Mouse (Mus musculus) midbrain, embryonic 11.5 days (tissue): Measurements from ENCODE around the gene Higd2a. TPM values are rescaled to one million over a fixed set of nuclear protein-coding genes. Genes with fewer than 3 reads are reported as not detected.

Experiments used
- ATAC-seq: fragments of 200-750 bp; cut with Nextera tagmentation; 2 replicates; pipeline ENCODE4 v1.8.0; 2017; ENCODE audit warnings: moderate TSS enrichment, moderate library complexity; ENCODE audit not compliant: low FRiP score
- DNase-seq: peaks from one replicate; pipeline ENCODE4 v3.0.0; 2015; ENCODE audit warnings: low spot score; ENCODE audit errors: missing footprints
- H3K27ac ChIP-seq: fragments of 300-500 bp; sonication (generic); 2 replicates; pipeline ENCODE4 v1.5.1; 2014; ENCODE audit warnings: low read depth, low read length
- H3K27me3 ChIP-seq: fragments of 300-500 bp; sonication (generic); 2 replicates; pipeline ENCODE4 v1.6.1; 2014; ENCODE audit warnings: mild to moderate bottlenecking, low read length, moderate library complexity, mixed read lengths; ENCODE audit not compliant: control insufficient read depth, insufficient read depth
- H3K36me3 ChIP-seq: fragments of 300-500 bp; sonication (generic); 2 replicates; pipeline ENCODE4 v1.6.1; 2014; ENCODE audit warnings: mild to moderate bottlenecking, low read length, moderate library complexity, mixed read lengths; ENCODE audit not compliant: control insufficient read depth, insufficient read depth
- H3K4me1 ChIP-seq: fragments of 300-500 bp; sonication (generic); 2 replicates; pipeline ENCODE4 v1.6.1; 2014; ENCODE audit warnings: low read length; ENCODE audit not compliant: control insufficient read depth, insufficient read depth
- H3K4me2 ChIP-seq: fragments of 300-500 bp; sonication (generic); 2 replicates; pipeline ENCODE4 v1.6.1; 2014; ENCODE audit warnings: mild to moderate bottlenecking, moderate library complexity
- H3K4me3 ChIP-seq: fragments of 300-500 bp; sonication (generic); 2 replicates; pipeline ENCODE4 v1.5.1; 2014; ENCODE audit warnings: low read depth, low read length
- H3K9ac ChIP-seq: fragments of 300-500 bp; sonication (generic); 2 replicates; pipeline ENCODE4 v1.6.1; 2014; ENCODE audit warnings: low read length
- H3K9me3 ChIP-seq: fragments of 300-500 bp; sonication (generic); 2 replicates; pipeline ENCODE4 v1.6.1; 2016; ENCODE audit warnings: low read length; ENCODE audit not compliant: control insufficient read depth
- WGBS: fragments of 180-500 bp; shearing (Covaris S2); extraction: QIAGEN DNeasy Blood & Tissue Kit; methylation state at CpG from one replicate; pipeline ENCODE4 v1.1.7; 2014; 5-methylcytosine and 5-hydroxymethylcytosine counted together
- polyA plus RNA-seq: library from polyadenylated mRNA; unstranded; fragments of >200 nt; fragmentation: Nextera tagmentation; extraction: Ambion mirVana; gene quantifications from 2 replicates; pipeline ENCODE4 v1.2.1, GENCODE M21; 2014

The Higd2a gene
- polyA plus RNA-seq, 1 experiment from 2014 or later, result 164 TPM

DNA sequence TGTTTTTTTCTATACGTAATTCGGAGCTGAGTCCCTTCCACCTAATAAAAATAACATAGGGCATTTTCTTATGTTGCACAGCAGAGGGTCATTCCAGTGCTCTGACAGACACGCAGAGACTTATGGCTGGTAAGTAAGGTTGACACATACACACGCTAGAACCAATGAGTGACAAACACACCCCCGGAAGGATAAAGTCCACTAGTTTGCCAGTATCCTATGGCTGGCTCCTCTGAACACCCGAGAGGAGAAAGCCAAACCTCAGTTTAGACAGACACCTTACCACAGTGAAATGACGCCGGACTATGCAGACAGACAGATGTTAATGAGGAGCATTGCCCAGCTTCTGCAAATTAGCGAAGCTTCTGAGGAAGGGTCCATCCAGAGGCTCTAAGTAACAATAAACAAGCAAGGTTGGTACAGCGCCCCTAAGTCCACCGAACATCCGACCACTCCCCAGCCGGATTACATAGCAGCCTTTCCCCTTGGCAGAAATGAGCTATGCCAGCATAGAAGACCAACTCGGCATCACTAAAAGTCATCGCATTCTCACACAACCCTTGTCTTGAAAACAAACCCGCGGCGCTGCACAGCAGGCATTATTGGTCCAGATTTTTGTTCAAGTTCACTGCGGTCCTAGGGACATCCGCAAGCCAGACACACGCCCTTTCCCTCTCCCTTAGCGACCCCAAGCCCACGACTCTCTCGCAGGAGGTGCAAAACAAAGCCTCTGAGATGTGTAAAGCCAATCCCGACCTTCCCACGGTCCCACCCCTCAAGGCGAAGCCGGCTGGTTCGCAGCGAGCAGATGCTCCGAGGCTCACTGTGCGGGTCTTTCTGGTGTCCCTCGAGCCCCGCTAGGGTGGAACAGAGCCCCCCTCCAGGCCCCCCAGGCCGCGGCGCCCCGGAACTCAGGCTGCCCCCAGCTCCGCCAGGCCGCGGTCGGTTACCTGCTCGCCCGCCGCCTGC, 25.5 kb upstream of the Higd2a start:
- H3K4me1 ChIP-seq, result peaks cover 10% of the 10 kb centered on the region
- H3K9me3 ChIP-seq, result no peaks in the 10 kb centered on the region
- peaks cover 10% of the 10 kb centered on the region for H3K36me3 ChIP-seq
- ATAC-seq, result peak; percentile 80; the same call in 1 of the 2 replicates
- no peaks in the 10 kb centered on the region for H3K27me3 ChIP-seq
- peak overlapping the region; percentile 92 for H3K4me3 ChIP-seq
- WGBS, result 14% methylated on average over 42 of the region's 45 CpGs
- peak overlapping the region; percentile 53 for H3K27ac ChIP-seq
- H3K4me2 ChIP-seq, result peak overlapping the region; percentile 81
- peak; percentile 93 for DNase-seq
- H3K9ac ChIP-seq, result peak overlapping the region; percentile 98

DNA sequence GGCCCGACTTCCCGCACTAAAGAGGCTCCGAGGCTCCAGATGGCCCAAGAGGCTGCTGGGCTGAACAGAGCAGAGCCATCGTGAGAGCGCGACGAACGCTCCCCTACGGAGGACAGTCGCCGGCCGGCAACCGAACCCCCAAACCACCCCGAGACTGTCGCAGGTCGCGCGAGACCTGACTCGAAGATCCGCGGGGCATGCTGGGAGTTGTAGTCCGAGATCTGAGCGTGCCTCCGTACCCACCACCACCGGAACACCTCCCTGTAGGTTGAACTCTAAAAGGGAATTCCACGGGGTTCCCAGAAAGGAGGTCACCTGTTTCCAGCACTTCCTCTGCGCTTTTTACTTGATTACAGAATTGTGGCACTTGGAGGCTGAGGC, 24.8 kb upstream of the Higd2a start, which contains the start of gene 4833439L19Rik:
Gene 4833439L19Rik (minus strand): TSS at position 235 of the 381 bp plus-strand sequence.
- peaks cover 10% of the 10 kb centered on the region for H3K4me1 ChIP-seq
- peak within 1 kb of the TSS; percentile 53 for H3K27ac ChIP-seq
- peak within 1 kb of the TSS; percentile 81 for H3K4me2 ChIP-seq
- under 1% methylated on average over 24 of the region's 27 CpGs for WGBS
- ATAC-seq (peak; percentile 95), DNase-seq (peak; percentile 99)
- peaks cover 3% of the 10 kb centered on the region for H3K36me3 ChIP-seq
- peak within 1 kb of the TSS; percentile 92 for H3K4me3 ChIP-seq
- H3K9me3 ChIP-seq, result no peaks in the 10 kb centered on the region
- no peaks in the 10 kb centered on the region for H3K27me3 ChIP-seq
- H3K9ac ChIP-seq, result peak within 1 kb of the TSS; percentile 98

DNA sequence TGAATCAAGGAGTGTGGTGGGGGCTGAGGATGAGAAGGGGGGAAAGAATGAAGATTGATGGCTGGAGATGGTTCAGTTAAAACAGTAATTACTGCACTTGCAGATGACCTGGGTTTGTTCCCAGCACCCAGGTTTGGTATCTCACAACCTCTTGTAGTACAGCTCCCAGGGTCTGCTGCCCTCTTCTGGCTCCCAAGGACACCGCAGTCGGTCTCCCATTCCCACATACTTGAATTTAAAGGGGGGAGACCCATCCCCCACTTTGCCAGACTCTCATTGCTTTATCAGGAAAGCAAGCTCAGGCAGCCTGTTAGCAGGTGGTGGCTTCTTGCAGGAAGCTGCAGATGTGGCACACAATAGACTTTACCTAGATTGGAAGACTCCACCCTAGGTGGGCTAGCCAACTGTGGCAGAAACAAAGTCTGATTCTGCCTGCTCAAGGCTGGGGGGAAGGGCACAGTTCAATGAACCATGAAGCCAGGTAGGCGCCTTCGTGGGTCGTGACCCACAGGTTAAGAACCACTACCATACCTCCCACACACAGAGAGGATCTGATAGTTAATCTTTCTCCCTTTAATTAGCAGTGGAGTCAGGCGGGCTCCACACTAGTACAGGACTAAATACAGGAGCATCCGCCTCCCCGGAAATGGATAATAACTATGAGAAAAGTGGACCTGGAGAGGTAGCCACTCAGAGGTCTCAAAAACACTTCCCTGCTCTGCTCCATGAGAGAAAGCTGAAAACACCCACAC, 24.2 kb upstream of the Higd2a start:
- Histone ChIP-seq H3K4me3 (peak overlapping the region; percentile 92), H3K4me2 (peak overlapping the region; percentile 52), H3K36me3 (peaks cover 3% of the 10 kb centered on the region), H3K27me3 (no peaks in the 10 kb centered on the region), H3K9me3 (no peaks in the 10 kb centered on the region), H3K9ac (peak overlapping the region; percentile 98; the same call in 1 of the 2 replicates), H3K27ac (no peak overlapping the region), H3K4me1 (peaks cover 10% of the 10 kb centered on the region)
- 38% methylated on average over 8 of the region's 8 CpGs for WGBS
- ATAC-seq (peak; percentile 70; the same call in 1 of the 2 replicates), DNase-seq (peak; percentile 78)

DNA sequence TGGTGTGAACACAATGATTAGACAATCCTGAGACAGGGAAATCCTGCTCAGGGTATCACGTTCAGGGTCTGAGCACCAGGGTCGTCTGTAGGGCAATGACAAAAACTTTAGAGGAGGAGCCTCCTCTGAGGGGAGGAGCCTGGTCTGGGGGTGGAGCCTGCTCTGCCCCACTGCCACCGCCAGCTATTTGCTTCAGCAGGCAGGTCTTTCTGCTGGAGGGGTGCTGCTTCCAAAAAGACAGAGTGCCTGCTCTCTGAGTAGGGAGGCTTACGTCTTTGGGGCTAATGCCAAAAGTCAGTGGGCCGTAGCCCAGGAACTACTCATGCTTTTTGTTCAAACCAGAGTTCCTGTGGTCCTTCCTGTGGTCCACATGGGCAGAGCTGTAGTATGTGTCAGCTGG, 21.6 kb upstream of the Higd2a start:
- Histone ChIP-seq H3K36me3 (no peaks in the 10 kb centered on the region), H3K9ac (no peak overlapping the region), H3K27ac (no peak overlapping the region), H3K9me3 (no peaks in the 10 kb centered on the region), H3K4me2 (no peak overlapping the region), H3K27me3 (no peaks in the 10 kb centered on the region), H3K4me3 (no peak overlapping the region), H3K4me1 (peaks cover 10% of the 10 kb centered on the region)
- 48% methylated on average over 5 of the region's 5 CpGs for WGBS
- no peak for ATAC-seq
- no peak for DNase-seq

DNA sequence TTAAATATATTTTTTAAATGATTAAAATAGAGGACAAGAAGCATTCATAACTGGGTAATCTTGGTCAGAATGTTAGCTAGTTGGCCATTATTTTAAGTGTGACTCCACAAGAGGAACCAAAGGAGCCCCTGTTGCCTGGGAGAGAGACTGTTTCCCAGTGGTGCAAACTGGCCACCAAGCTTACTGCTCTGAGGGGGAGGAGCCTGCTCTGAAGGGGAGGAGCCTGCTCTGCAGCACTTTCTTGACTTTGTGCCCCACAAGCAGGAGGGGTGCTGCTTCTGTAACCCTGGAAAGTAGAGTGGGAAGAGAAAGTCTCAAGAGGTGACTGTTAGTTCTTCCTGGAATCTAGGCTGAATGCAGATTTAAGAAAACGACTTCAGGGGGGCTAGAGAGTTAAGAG, 20.7 kb upstream of the Higd2a start:
- ATAC-seq, result no peak
- WGBS, result 50% methylated on average over 1 of the region's 1 CpGs
- no peak overlapping the region for H3K27ac ChIP-seq

GRCm38 (mm10) chr13:54570736-54571135, 19.3 kb upstream of the Higd2a start:
- Histone ChIP-seq H3K4me1 (peaks cover 5% of the 10 kb centered on the region), H3K27ac (no peak overlapping the region), H3K4me3 (no peak overlapping the region), H3K9ac (no peak overlapping the region), H3K36me3 (no peaks in the 10 kb centered on the region), H3K4me2 (no peak overlapping the region), H3K9me3 (no peaks in the 10 kb centered on the region), H3K27me3 (no peaks in the 10 kb centered on the region)
- ATAC-seq (no peak), DNase-seq (no peak)
- WGBS, result 75% methylated on average over 4 of the region's 4 CpGs

More for the DNA sequence above, 20.7 kb upstream of the Higd2a start:
- no peaks in the 10 kb centered on the region for H3K36me3 ChIP-seq
- H3K4me3 ChIP-seq, result no peak overlapping the region
- H3K9me3 ChIP-seq, result no peaks in the 10 kb centered on the region
- H3K27me3 ChIP-seq, result no peaks in the 10 kb centered on the region
- H3K4me1 ChIP-seq, result peaks cover 5% of the 10 kb centered on the region
- DNase-seq, result no peak
- no peak overlapping the region for H3K9ac ChIP-seq
- no peak overlapping the region for H3K4me2 ChIP-seq

DNA sequence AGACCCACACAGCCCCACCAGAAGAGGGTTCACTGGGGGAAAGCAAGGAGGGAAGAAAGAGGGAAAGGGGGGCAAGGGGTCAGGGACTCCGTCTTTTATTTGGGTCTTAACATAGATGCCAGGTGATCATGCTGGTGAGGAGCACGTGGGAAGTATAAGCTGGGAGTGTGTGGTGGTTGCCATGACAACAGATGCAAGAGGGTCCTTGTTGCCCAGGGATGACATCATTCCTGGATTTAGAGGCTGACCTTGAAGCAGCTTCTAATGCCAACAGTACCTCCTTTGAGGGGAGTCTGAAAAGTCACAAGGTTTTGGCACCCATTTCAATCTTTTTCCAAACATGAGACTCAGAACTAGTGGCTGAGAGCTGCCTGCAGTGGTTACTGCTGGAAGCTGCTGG, 18.4 kb upstream of the Higd2a start:
- Histone ChIP-seq H3K9ac (no peak overlapping the region), H3K4me1 (peaks cover 8% of the 10 kb centered on the region), H3K4me3 (no peak overlapping the region), H3K27me3 (no peaks in the 10 kb centered on the region), H3K36me3 (no peaks in the 10 kb centered on the region), H3K27ac (no peak overlapping the region), H3K4me2 (no peak overlapping the region), H3K9me3 (no peaks in the 10 kb centered on the region)
- WGBS, result 31% methylated on average over 2 of the region's 2 CpGs
- ATAC-seq, result no peak
- DNase-seq, result no peak

DNA sequence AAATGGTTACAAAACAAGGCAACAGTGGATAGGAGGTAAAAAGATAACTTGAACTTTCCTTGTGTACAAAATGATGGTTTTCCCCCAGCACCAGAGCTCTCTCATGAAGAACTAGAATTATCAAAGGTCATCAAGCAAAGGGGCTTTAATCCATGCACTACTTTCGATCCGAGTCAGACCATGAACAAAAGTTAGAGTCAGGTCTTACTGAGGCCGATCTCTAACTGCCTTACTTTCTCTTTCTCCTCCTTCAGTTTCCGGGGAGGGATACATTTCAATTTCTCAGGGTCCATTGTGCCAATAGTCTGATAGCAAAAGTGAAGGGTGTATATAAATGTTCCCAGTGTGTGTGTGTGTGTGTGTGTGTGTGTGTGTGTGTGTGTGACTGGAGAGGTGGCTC, 17.4 kb upstream of the Higd2a start:
- H3K4me2 ChIP-seq, result no peak overlapping the region
- ATAC-seq (no peak), DNase-seq (no peak)
- 73% methylated on average over 4 of the region's 4 CpGs for WGBS
- peaks cover 8% of the 10 kb centered on the region for H3K4me1 ChIP-seq
- no peaks in the 10 kb centered on the region for H3K9me3 ChIP-seq
- H3K4me3 ChIP-seq, result no peak overlapping the region
- H3K27ac ChIP-seq, result no peak overlapping the region
- no peaks in the 10 kb centered on the region for H3K27me3 ChIP-seq
- H3K36me3 ChIP-seq, result peaks cover 4% of the 10 kb centered on the region; the same call in 1 of the 2 replicates
- no peak overlapping the region for H3K9ac ChIP-seq
